Mouse (Mus musculus): Measurements from ENCODE around the gene Fgf11. TPM values are rescaled to one million over a fixed set of nuclear protein-coding genes. Genes with fewer than 3 reads are reported as not detected.

Gene Fgf11
- polyA plus RNA-seq, 1 experiment from 2014 or later: 1.2 TPM

- Histone ChIP-seq H3K9me3 (ENCODE audit: control insufficient read depth, low read length) (no peaks in the 10 kb centered on the region), H3K4me1 (replicated peaks; ENCODE audit: control insufficient read depth, insufficient read depth, low read length) (peaks cover 43% of the 10 kb centered on the region), H3K4me3 (ENCODE audit: low read depth, low read length) (peak within 1 kb of the TSS; percentile 76), H3K27ac (ENCODE audit: low read depth, low read length) (peak within 1 kb of the TSS; percentile 78), H3K4me2 (peak within 1 kb of the TSS; percentile 96), H3K9ac (ENCODE audit: low read depth, low read length) (peak within 1 kb of the TSS; percentile 80), H3K36me3 (ENCODE audit: control insufficient read depth, insufficient read depth, low read length) (no peaks in the 10 kb centered on the region; the same call in 1 of the 2 replicates), H3K27me3 (replicated peaks; ENCODE audit: control insufficient read depth, insufficient read depth, low read length) (peaks cover 39% of the 10 kb centered on the region)
- WGBS: under 1% methylated on average over 34 of the region's 34 CpGs
- DNase-seq (ENCODE audit: low spot score) (peak; percentile 95), ATAC-seq (replicated peaks; ENCODE audit: low FRiP score) (peak; percentile 89)
These were observed 36.5 kb upstream of the Fgf11 start, which contains the start of gene Tmem256 for GRCm38 (mm10) chr11:69837952-69838713. TSS of gene Tmem256 (plus strand) at chr11:69838514.

GRCm38 (mm10) chr11:69837604-69837951, 35.9 kb upstream of the Fgf11 start, which contains the start of gene Nlgn2:
TSS of gene Nlgn2 (minus strand) at chr11:69837784.
- WGBS: 0% methylated on average over 32 of the region's 32 CpGs
- H3K4me2 ChIP-seq: peak within 1 kb of the TSS; percentile 96
- peak within 1 kb of the TSS; percentile 76 for H3K4me3 ChIP-seq (ENCODE audit: low read depth, low read length)
- H3K9ac ChIP-seq (ENCODE audit: low read depth, low read length): peak within 1 kb of the TSS; percentile 80
- peaks cover 40% of the 10 kb centered on the region for H3K27me3 ChIP-seq (replicated peaks; ENCODE audit: control insufficient read depth, insufficient read depth, low read length)
- H3K4me1 ChIP-seq (replicated peaks; ENCODE audit: control insufficient read depth, insufficient read depth, low read length): peaks cover 41% of the 10 kb centered on the region
- no peaks in the 10 kb centered on the region for H3K9me3 ChIP-seq (ENCODE audit: control insufficient read depth, low read length)
- ATAC-seq (replicated peaks; ENCODE audit: low FRiP score) (peak; percentile 55), DNase-seq (ENCODE audit: low spot score) (no peak)
- peak within 1 kb of the TSS; percentile 78 for H3K27ac ChIP-seq (ENCODE audit: low read depth, low read length)
- no peaks in the 10 kb centered on the region; the same call in 1 of the 2 replicates for H3K36me3 ChIP-seq (ENCODE audit: control insufficient read depth, insufficient read depth, low read length)

GRCm38 (mm10) chr11:69836703-69837576, 35.3 kb upstream of the Fgf11 start:
- peak; percentile 63 for DNase-seq (ENCODE audit: low spot score)
- Histone ChIP-seq H3K9me3 (ENCODE audit: control insufficient read depth, low read length) (no peaks in the 10 kb centered on the region), H3K4me3 (ENCODE audit: low read depth, low read length) (peak overlapping the region; percentile 76), H3K4me1 (replicated peaks; ENCODE audit: control insufficient read depth, insufficient read depth, low read length) (peaks cover 40% of the 10 kb centered on the region), H3K27ac (ENCODE audit: low read depth, low read length) (peak overlapping the region; percentile 62), H3K27me3 (replicated peaks; ENCODE audit: control insufficient read depth, insufficient read depth, low read length) (peaks cover 40% of the 10 kb centered on the region), H3K4me2 (peak overlapping the region; percentile 96), H3K9ac (ENCODE audit: low read depth, low read length) (peak overlapping the region; percentile 61), H3K36me3 (ENCODE audit: control insufficient read depth, insufficient read depth, low read length) (no peaks in the 10 kb centered on the region; the same call in 1 of the 2 replicates)
- no peak for ATAC-seq (replicated peaks; ENCODE audit: low FRiP score)
- 3% methylated on average over 49 of the region's 52 CpGs for WGBS

GRCm38 (mm10) chr11:69835966-69836335, 34.3 kb upstream of the Fgf11 start:
- H3K9ac ChIP-seq (ENCODE audit: low read depth, low read length): no peak overlapping the region
- peaks cover 40% of the 10 kb centered on the region for H3K27me3 ChIP-seq (replicated peaks; ENCODE audit: control insufficient read depth, insufficient read depth, low read length)
- H3K4me2 ChIP-seq: peak overlapping the region; percentile 96
- no peak overlapping the region for H3K27ac ChIP-seq (ENCODE audit: low read depth, low read length)
- H3K4me1 ChIP-seq (replicated peaks; ENCODE audit: control insufficient read depth, insufficient read depth, low read length): peaks cover 40% of the 10 kb centered on the region
- WGBS: 9% methylated on average over 4 of the region's 4 CpGs
- H3K9me3 ChIP-seq (ENCODE audit: control insufficient read depth, low read length): no peaks in the 10 kb centered on the region
- H3K4me3 ChIP-seq (ENCODE audit: low read depth, low read length): peak overlapping the region; percentile 76
- H3K36me3 ChIP-seq (ENCODE audit: control insufficient read depth, insufficient read depth, low read length): no peaks in the 10 kb centered on the region; the same call in 1 of the 2 replicates
- no peak for ATAC-seq (replicated peaks; ENCODE audit: low FRiP score)
- DNase-seq (ENCODE audit: low spot score): no peak

GRCm38 (mm10) chr11:69835326-69835965, 33.8 kb upstream of the Fgf11 start:
- H3K4me3 ChIP-seq (ENCODE audit: low read depth, low read length): peak overlapping the region; percentile 53; the same call in 1 of the 2 replicates

GRCm38 (mm10) chr11:69834001-69834549, 32.4 kb upstream of the Fgf11 start:
- ATAC-seq (replicated peaks; ENCODE audit: low FRiP score) (peak; percentile 13; the same call in 1 of the 2 replicates), DNase-seq (ENCODE audit: low spot score) (peak; percentile 62)
- Histone ChIP-seq H3K9ac (ENCODE audit: low read depth, low read length) (peak overlapping the region; percentile 74), H3K27me3 (replicated peaks; ENCODE audit: control insufficient read depth, insufficient read depth, low read length) (peaks cover 40% of the 10 kb centered on the region), H3K27ac (ENCODE audit: low read depth, low read length) (no peak overlapping the region), H3K4me2 (peak overlapping the region; percentile 81), H3K4me1 (replicated peaks; ENCODE audit: control insufficient read depth, insufficient read depth, low read length) (peaks cover 35% of the 10 kb centered on the region), H3K9me3 (ENCODE audit: control insufficient read depth, low read length) (no peaks in the 10 kb centered on the region), H3K36me3 (ENCODE audit: control insufficient read depth, insufficient read depth, low read length) (no peaks in the 10 kb centered on the region; the same call in 1 of the 2 replicates), H3K4me3 (ENCODE audit: low read depth, low read length) (peak overlapping the region; percentile 53)
- WGBS: 4% methylated on average over 43 of the region's 48 CpGs

More at GRCm38 (mm10) chr11:69835326-69835965, 33.8 kb upstream of the Fgf11 start:
- Histone ChIP-seq H3K27ac (ENCODE audit: low read depth, low read length) (no peak overlapping the region), H3K9ac (ENCODE audit: low read depth, low read length) (no peak overlapping the region), H3K9me3 (ENCODE audit: control insufficient read depth, low read length) (no peaks in the 10 kb centered on the region), H3K4me1 (replicated peaks; ENCODE audit: control insufficient read depth, insufficient read depth, low read length) (peaks cover 40% of the 10 kb centered on the region), H3K36me3 (ENCODE audit: control insufficient read depth, insufficient read depth, low read length) (no peaks in the 10 kb centered on the region; the same call in 1 of the 2 replicates), H3K27me3 (replicated peaks; ENCODE audit: control insufficient read depth, insufficient read depth, low read length) (peaks cover 40% of the 10 kb centered on the region), H3K4me2 (peak overlapping the region; percentile 96)
- DNase-seq (ENCODE audit: low spot score) (no peak), ATAC-seq (replicated peaks; ENCODE audit: low FRiP score) (no peak)
- WGBS: 16% methylated on average over 9 of the region's 9 CpGs

- Histone ChIP-seq H3K9ac (ENCODE audit: low read depth, low read length) (peak overlapping the region; percentile 74), H3K27me3 (replicated peaks; ENCODE audit: control insufficient read depth, insufficient read depth, low read length) (peaks cover 40% of the 10 kb centered on the region), H3K4me1 (replicated peaks; ENCODE audit: control insufficient read depth, insufficient read depth, low read length) (peaks cover 34% of the 10 kb centered on the region), H3K27ac (ENCODE audit: low read depth, low read length) (no peak overlapping the region), H3K36me3 (ENCODE audit: control insufficient read depth, insufficient read depth, low read length) (no peaks in the 10 kb centered on the region; the same call in 1 of the 2 replicates), H3K9me3 (ENCODE audit: control insufficient read depth, low read length) (no peaks in the 10 kb centered on the region), H3K4me2 (peak overlapping the region; percentile 81), H3K4me3 (ENCODE audit: low read depth, low read length) (peak overlapping the region; percentile 53)
- WGBS: 49% methylated on average over 8 of the region's 8 CpGs
- DNase-seq (ENCODE audit: low spot score): no peak
- ATAC-seq (replicated peaks; ENCODE audit: low FRiP score): no peak
These were observed 31.9 kb upstream of the Fgf11 start for GRCm38 (mm10) chr11:69833554-69833953.

GRCm38 (mm10) chr11:69828832-69829231, 27.2 kb upstream of the Fgf11 start:
- Histone ChIP-seq H3K27ac (ENCODE audit: low read depth, low read length) (no peak overlapping the region), H3K36me3 (ENCODE audit: control insufficient read depth, insufficient read depth, low read length) (peaks cover 14% of the 10 kb centered on the region), H3K9me3 (ENCODE audit: control insufficient read depth, low read length) (no peaks in the 10 kb centered on the region), H3K4me1 (replicated peaks; ENCODE audit: control insufficient read depth, insufficient read depth, low read length) (peaks cover 4% of the 10 kb centered on the region), H3K9ac (ENCODE audit: low read depth, low read length) (no peak overlapping the region), H3K4me2 (no peak overlapping the region), H3K27me3 (replicated peaks; ENCODE audit: control insufficient read depth, insufficient read depth, low read length) (peaks cover 8% of the 10 kb centered on the region), H3K4me3 (ENCODE audit: low read depth, low read length) (no peak overlapping the region)
- 77% methylated on average over 5 of the region's 5 CpGs for WGBS
- ATAC-seq (replicated peaks; ENCODE audit: low FRiP score) (no peak), DNase-seq (ENCODE audit: low spot score) (no peak)

Measured in liver, embryonic 11.5 days (tissue).